Mouse (Mus musculus): ENCODE measurements around the gene Glod4.
"Not testable (repeated sequence)": the region's sequence is repeated elsewhere in the genome, so short reads cannot be mapped to it uniquely, and the experiment has no call there.

Glod4 gene

DNA sequence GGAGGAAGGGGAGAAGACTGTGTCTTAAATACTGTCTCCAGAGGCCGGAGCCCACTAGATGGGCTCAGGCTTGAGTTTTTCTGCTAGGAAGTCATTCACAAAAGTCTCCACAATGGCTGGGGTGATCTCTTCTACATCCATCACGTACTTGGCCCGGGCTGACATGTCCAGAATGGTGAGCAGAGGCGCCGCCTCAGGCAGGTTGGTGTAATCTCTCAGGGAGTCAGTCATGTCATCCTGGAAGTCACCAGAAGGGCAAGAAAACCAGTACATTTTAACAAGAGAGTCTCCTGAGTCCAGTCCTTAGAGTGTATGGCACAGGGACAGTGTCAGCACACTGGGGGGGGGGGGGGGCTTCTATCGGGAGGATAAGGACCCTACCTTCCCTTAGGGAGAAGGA lies 15.0 kb upstream of the Glod4 start:
- DNase-seq (ENCODE audit: extremely low spot score) = no peak

GRCm38 (mm10) chr11:76257386-76257785 lies 13.9 kb upstream of the Glod4 start:
- DNase-seq (ENCODE audit: extremely low spot score) = no peak

- DNase-seq (ENCODE audit: extremely low spot score) = peak; percentile 29
Measured at GRCm38 (mm10) chr11:76256129-76256528, 12.6 kb upstream of the Glod4 start.

- no peak for DNase-seq (ENCODE audit: extremely low spot score)
Measured at GRCm38 (mm10) chr11:76255431-76256001, 12.0 kb upstream of the Glod4 start.

GRCm38 (mm10) chr11:76253918-76254264 lies 10.4 kb upstream of the Glod4 start:
- DNase-seq (ENCODE audit: extremely low spot score) = no peak

GRCm38 (mm10) chr11:76253145-76253917 lies 9.8 kb upstream of the Glod4 start:
- peak; percentile 89 for DNase-seq (ENCODE audit: extremely low spot score)

DNA sequence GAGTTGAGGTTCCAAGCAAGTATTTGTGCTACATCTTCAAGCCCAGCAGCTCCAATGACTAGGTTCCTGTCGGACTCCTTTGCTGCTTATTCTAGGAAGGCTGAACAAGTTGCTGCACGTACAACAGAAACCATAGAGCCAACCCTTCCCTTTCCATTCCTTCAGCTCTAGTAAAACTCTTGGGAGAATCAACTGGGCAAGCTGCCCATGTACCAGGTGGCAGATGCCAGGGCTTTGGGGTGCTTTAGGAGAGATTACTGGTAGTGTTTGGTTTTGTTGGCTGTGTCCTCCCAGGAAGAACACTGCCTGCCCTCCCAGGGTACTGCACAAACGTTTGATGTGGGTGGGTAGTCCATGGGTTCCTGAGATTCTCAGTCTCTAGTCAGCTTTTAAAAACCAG lies 8.5 kb upstream of the Glod4 start:
- no peak for DNase-seq (ENCODE audit: extremely low spot score)

DNA sequence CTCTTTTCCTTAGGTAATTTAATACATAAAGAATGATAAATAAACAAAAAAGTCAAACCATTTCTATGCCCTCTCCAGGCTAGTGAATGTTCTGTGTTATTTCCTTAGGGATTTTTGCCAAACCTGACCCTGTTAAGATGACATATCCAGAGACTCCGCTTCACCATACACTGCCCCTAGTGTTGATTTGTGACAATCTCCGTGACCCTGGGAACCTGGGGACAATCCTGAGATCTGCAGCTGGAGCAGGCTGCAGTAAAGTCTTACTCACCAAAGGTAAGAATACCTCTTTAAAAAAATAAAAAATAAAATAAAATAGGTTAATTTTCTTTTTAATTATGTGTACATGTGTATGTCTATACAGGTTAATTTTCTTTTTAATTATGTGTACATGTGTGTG lies 3.7 kb upstream of the Glod4 start:
- no peak for DNase-seq (ENCODE audit: extremely low spot score)

GRCm38 (mm10) chr11:76246439-76246838 lies 2.9 kb upstream of the Glod4 start:
- DNase-seq (ENCODE audit: extremely low spot score) = no peak

GRCm38 (mm10) chr11:76243811-76244546 lies 454 bp upstream of the Glod4 start:
- DNase-seq (ENCODE audit: extremely low spot score) = no peak

DNA sequence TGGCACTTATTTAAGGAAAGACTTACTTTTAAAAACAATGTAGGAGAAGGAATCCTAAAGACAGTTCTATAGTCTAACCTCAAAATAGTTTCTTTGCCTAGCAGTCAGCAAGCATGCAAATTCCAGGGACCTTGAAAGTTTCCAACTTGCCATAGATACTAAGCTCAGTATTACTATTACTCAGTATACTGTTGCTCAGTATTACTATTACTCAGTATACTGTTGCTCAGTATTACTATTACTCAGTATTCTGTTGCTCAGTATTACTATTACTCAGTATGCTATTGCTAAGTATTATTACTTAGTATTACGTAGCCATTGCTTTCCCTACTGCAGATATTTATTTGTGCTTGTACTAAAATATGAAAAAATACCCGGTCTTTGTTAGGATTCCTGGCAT lies 3.8 kb downstream of the Glod4 start:
- DNase-seq (ENCODE audit: extremely low spot score) = no peak

- DNase-seq (ENCODE audit: extremely low spot score) = no peak
Measured at GRCm38 (mm10) chr11:76236136-76236535, 7.4 kb downstream of the Glod4 start.

DNA sequence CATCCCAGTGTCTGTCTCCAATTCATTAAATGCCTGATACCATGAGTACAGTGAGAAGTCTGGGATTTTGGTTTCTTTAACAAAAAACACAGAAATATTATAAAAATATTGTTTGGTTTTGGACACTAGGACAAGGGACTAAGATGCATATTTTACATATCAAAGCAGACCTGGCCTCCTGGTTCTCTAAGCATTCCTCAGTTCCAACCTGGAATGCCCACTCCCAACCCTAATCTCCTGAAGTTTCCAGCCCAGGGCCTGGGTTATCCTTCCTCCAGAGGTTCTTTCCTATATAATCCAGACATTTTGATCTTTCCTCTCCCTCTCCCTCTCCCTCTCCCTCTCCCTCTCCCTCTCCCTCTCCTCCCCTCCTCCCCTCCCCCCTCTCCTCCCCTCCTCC lies 18.5 kb downstream of the Glod4 start:
- DNase-seq (ENCODE audit: extremely low spot score) = no peak

GRCm38 (mm10) chr11:76224631-76225030 lies 18.9 kb downstream of the Glod4 start:
- DNase-seq (ENCODE audit: extremely low spot score) = no peak

GRCm38 (mm10) chr11:76217390-76217800 lies 26.1 kb downstream of the Glod4 start, which contains the start of the genes Dbil5 and Gemin4:
TSS of gene Dbil5 (plus strand) at chr11:76217608.
TSS of gene Gemin4 (minus strand) at chr11:76217664.
- peak; percentile 98 for DNase-seq (ENCODE audit: extremely low spot score)

- peak; percentile 65 for DNase-seq (ENCODE audit: extremely low spot score)
Measured at GRCm38 (mm10) chr11:76216681-76217389, 26.7 kb downstream of the Glod4 start.

DNA sequence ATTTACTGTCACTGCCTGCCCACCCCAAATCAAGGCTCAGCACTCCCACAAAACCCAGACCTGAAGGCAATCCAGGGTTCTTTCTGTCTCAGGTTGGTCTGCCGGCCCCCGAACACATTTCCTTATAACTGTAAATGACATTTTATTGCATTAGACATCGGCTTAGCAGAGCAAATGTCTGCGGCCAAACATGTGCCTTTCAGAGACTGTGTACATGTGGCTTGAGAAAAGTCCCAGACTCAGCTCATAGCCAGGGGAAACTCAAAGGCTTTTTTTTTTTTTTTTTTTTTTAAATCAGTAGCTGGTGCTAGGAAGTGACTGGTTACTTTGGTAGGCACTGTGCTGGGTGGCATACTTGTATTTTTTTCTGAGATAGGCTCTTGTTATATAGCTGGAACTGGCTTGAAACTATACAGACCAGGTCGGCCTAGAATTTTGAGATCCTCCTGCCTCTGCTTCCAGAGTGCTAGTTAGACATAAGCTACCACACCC lies 27.4 kb downstream of the Glod4 start:
- DNase-seq (ENCODE audit: extremely low spot score) = no peak

GRCm38 (mm10) chr11:76215011-76215410 lies 28.5 kb downstream of the Glod4 start:
- no peak for DNase-seq (ENCODE audit: extremely low spot score)

- DNase-seq (ENCODE audit: extremely low spot score) = peak; percentile 35
Measured at GRCm38 (mm10) chr11:76213841-76214240, 29.7 kb downstream of the Glod4 start.

GRCm38 (mm10) chr11:76211595-76211994 lies 31.9 kb downstream of the Glod4 start:
- not testable (repeated sequence) for DNase-seq (ENCODE audit: extremely low spot score)

GRCm38 (mm10) chr11:76210228-76210985 lies 33.1 kb downstream of the Glod4 start:
- DNase-seq (ENCODE audit: extremely low spot score) = no peak

All from embryo, embryonic 9.5 days (tissue).